Mouse (Mus musculus) embryonic fibroblast, embryonic 13.5 days (primary cell): ENCODE measurements at regions not wholly inside any gene's neighbourhood (a gene's known extent, or its start where the extent isn't known, plus 50 kb on each side); places are given as distances from the start of the nearest gene placed in this dataset.

Experiments
- CTCF ChIP-seq: IDR thresholded peaks from 2 replicates; pipeline ENCODE4 v1.5.1; 2011; ENCODE audit warnings: mild to moderate bottlenecking, control low read depth, low read length, moderate library complexity, borderline replicate concordance; ENCODE audit not compliant: insufficient read depth
- POLR2A ChIP-seq: IDR thresholded peaks from 2 replicates; pipeline ENCODE4 v1.6.1; 2011; ENCODE audit warnings: low read depth, mild to moderate bottlenecking, control low read depth, low read length, moderate library complexity

GRCm38 (mm10) chr10:37390011-37390410, 251.3 kb upstream of the Marcks start:
- TF ChIP-seq POLR2A (no peak), CTCF (no peak)
